Mouse (Mus musculus): Measurements from ENCODE around the gene Cd8a.
"Not testable (repeated sequence)": the region's sequence is repeated elsewhere in the genome, so short reads cannot be mapped to it uniquely, and the experiment has no call there.

Cd8a gene

GRCm38 (mm10) chr6:71373249-71373775 lies at the start of gene Cd8a:
Cd8a (plus strand) TSS chr6:71373427.
- DNase-seq (ENCODE audit: low spot score), result no peak

GRCm38 (mm10) chr6:71324816-71325215 lies 48.4 kb upstream of the Cd8a start:
- no peak for DNase-seq (ENCODE audit: low spot score)

- DNase-seq (ENCODE audit: low spot score), result no peak
Observed at GRCm38 (mm10) chr6:71329881-71330280, 43.3 kb upstream of the Cd8a start.

- DNase-seq (ENCODE audit: low spot score), result no peak
Observed at GRCm38 (mm10) chr6:71330486-71330885, 42.7 kb upstream of the Cd8a start.

GRCm38 (mm10) chr6:71331491-71331890 lies 41.7 kb upstream of the Cd8a start:
- DNase-seq (ENCODE audit: low spot score), result not testable (repeated sequence)

GRCm38 (mm10) chr6:71332236-71332965 lies 40.8 kb upstream of the Cd8a start:
- no peak for DNase-seq (ENCODE audit: low spot score)

GRCm38 (mm10) chr6:71333031-71333430 lies 40.2 kb upstream of the Cd8a start:
- no peak for DNase-seq (ENCODE audit: low spot score)

GRCm38 (mm10) chr6:71333578-71334273 lies 39.5 kb upstream of the Cd8a start:
- DNase-seq (ENCODE audit: low spot score), result no peak

GRCm38 (mm10) chr6:71337666-71338065 lies 35.6 kb upstream of the Cd8a start:
- no peak for DNase-seq (ENCODE audit: low spot score)

GRCm38 (mm10) chr6:71338941-71339340 lies 34.3 kb upstream of the Cd8a start:
- DNase-seq (ENCODE audit: low spot score), result no peak

- DNase-seq (ENCODE audit: low spot score), result no peak
Observed at GRCm38 (mm10) chr6:71339351-71339750, 33.9 kb upstream of the Cd8a start.

- DNase-seq (ENCODE audit: low spot score), result no peak
Observed at GRCm38 (mm10) chr6:71341179-71341578, 32.0 kb upstream of the Cd8a start.

GRCm38 (mm10) chr6:71348006-71348405 lies 25.2 kb upstream of the Cd8a start:
- no peak for DNase-seq (ENCODE audit: low spot score)

GRCm38 (mm10) chr6:71351201-71351600 lies 22.0 kb upstream of the Cd8a start:
- no peak for DNase-seq (ENCODE audit: low spot score)

- no peak for DNase-seq (ENCODE audit: low spot score)
Observed at GRCm38 (mm10) chr6:71352201-71352600, 21.0 kb upstream of the Cd8a start.

- DNase-seq (ENCODE audit: low spot score), result no peak
Observed at GRCm38 (mm10) chr6:71352866-71353427, 20.3 kb upstream of the Cd8a start.

- DNase-seq (ENCODE audit: low spot score), result no peak
Observed at GRCm38 (mm10) chr6:71353722-71354121, 19.5 kb upstream of the Cd8a start.

- no peak for DNase-seq (ENCODE audit: low spot score)
Observed at GRCm38 (mm10) chr6:71357493-71357892, 15.7 kb upstream of the Cd8a start.

GRCm38 (mm10) chr6:71360221-71360620 lies 13.0 kb upstream of the Cd8a start:
- DNase-seq (ENCODE audit: low spot score), result no peak

GRCm38 (mm10) chr6:71360751-71361150 lies 12.5 kb upstream of the Cd8a start:
- DNase-seq (ENCODE audit: low spot score), result no peak

GRCm38 (mm10) chr6:71361156-71361670 lies 12.0 kb upstream of the Cd8a start:
- no peak for DNase-seq (ENCODE audit: low spot score)

- DNase-seq (ENCODE audit: low spot score), result no peak
Observed at GRCm38 (mm10) chr6:71363995-71364394, 9.2 kb upstream of the Cd8a start.

GRCm38 (mm10) chr6:71369416-71369815 lies 3.8 kb upstream of the Cd8a start:
- no peak for DNase-seq (ENCODE audit: low spot score)
